In the genomic region with DNA sequence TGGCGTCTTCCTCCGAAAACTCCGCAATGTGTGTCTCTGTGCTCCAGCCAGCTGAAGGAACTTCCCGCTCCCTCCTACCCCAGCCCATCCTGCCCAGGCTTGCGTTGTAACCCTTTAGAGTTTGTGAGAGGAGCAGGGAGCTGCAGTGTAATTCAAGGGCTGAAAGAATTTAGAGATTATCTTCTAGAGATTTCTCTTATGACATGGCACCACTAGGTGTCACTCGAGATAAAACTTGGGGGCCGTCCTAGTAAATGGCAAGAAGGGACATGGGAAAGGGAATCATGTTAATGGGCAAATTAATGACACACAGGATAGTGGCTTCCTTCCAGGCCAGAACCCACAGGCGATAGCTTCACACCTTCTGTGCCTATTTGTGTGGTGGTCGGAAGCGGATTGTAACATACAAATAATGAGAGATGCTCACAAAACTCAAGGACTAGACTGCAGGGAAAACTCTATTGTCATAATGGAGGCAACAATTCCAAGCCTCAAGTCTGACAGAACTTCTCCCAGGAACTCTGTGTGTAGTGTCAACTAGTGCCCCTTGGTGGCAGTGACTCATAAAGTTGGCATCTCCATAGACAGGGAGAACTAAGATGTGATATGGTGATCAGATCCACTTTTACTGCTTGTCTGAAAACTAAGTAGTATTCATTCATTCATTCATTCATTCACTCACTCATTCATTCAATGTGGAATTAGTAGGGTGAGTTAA, we compare ENCODE assay signal across 8 mouse cellular contexts. TPM values are rescaled to one million over a fixed set of nuclear protein-coding genes. Genes with fewer than 3 reads are reported as not detected.
A peak's percentile ranks its signal among the peaks of the same experiment; 100 is the strongest.
DNase-seq lines count a peak whose midpoint lies in the region; ATAC-seq lines count a peak whose summit lies in the region.
"Had no signal": no experiment of that assay in that cellular context is flagged by ENCODE, and none has a peak within 500 bp of the region (broad histone marks: within the 10 kb centered on the region; RNA-seq: fewer than 3 reads in every experiment).

No protein-coding gene starts in this region.

- H3K36me3 ChIP-seq in neural tube, embryonic 15.5 days: no peaks in the 10 kb centered on the region
- H3K36me3 ChIP-seq in embryonic facial prominence, embryonic 13.5 days: no peaks in the 10 kb centered on the region
- no peaks in the 10 kb centered on the region for H3K36me3 ChIP-seq in splenic B cell, adult 2 months (ENCODE audit: control insufficient read depth, insufficient read depth, low read length, poor library complexity, severe bottlenecking)

- DNase-seq in neural tube, embryonic 10.5 days (ENCODE audit: extremely low spot score, low spot score): peak; percentile 16
- DNase-seq in brain, adult 2 months (ENCODE audit: low read depth, low spot score): peak; percentile 43
- DNase-seq in kidney, postnatal 14 days: peak; percentile 20
- peak; percentile 67 for DNase-seq in lung, postnatal 10 days
- peak; percentile 1 for DNase-seq in splenic B cell, adult 2 months (ENCODE audit: low read depth, low spot score)

- no peak overlapping the region for H3K9ac ChIP-seq in neural tube, embryonic 15.5 days (replicated peaks)
- H3K9ac ChIP-seq in embryonic facial prominence, embryonic 13.5 days: no peak overlapping the region

- no peak overlapping the region for H3K4me2 ChIP-seq in neural tube, embryonic 15.5 days
- peak overlapping the region; percentile 24; the same call in 1 of the 2 replicates for H3K4me2 ChIP-seq in embryonic facial prominence, embryonic 13.5 days

- H3K4me1 ChIP-seq in neural tube, embryonic 15.5 days: no peaks in the 10 kb centered on the region
- peaks cover 6% of the 10 kb centered on the region; the same call in 1 of the 2 replicates for H3K4me1 ChIP-seq in embryonic facial prominence, embryonic 13.5 days

- no peak overlapping the region for H3K4me3 ChIP-seq in neural tube, embryonic 15.5 days (replicated peaks)
- H3K4me3 ChIP-seq in embryonic facial prominence, embryonic 13.5 days: no peak overlapping the region

- no peaks in the 10 kb centered on the region for H3K27me3 ChIP-seq in neural tube, embryonic 15.5 days (replicated peaks)
- H3K27me3 ChIP-seq in embryonic facial prominence, embryonic 13.5 days: peaks cover 4% of the 10 kb centered on the region; the same call in 1 of the 2 replicates
- no peaks in the 10 kb centered on the region for H3K27me3 ChIP-seq in splenic B cell, adult 2 months (ENCODE audit: control insufficient read depth, insufficient read depth, low read length, poor library complexity, severe bottlenecking)

- 61% methylated on average over 10 of the region's 10 CpGs for WGBS in neural tube, embryonic 15.5 days
- WGBS in embryonic facial prominence, embryonic 13.5 days: 41% methylated on average over 10 of the region's 10 CpGs

- no peak overlapping the region for H3K27ac ChIP-seq in neural tube, embryonic 15.5 days (replicated peaks)
- H3K27ac ChIP-seq in embryonic facial prominence, embryonic 13.5 days: no peak overlapping the region

- H3K9me3 ChIP-seq in neural tube, embryonic 15.5 days (replicated peaks): no peaks in the 10 kb centered on the region
- no peaks in the 10 kb centered on the region for H3K9me3 ChIP-seq in embryonic facial prominence, embryonic 13.5 days

- no peak for ATAC-seq in neural tube, embryonic 15.5 days (ENCODE audit: low FRiP score)
- no peak for ATAC-seq in embryonic facial prominence, embryonic 13.5 days (ENCODE audit: insufficient number of reproducible peaks, insufficient read depth, low FRiP score, low TSS enrichment, low read depth)

RNA-seq across cellular contexts. Expression of a gene that starts 6.1 kb away (rescaled TPM):
- polyA plus RNA-seq in neural tube, embryonic 15.5 days (2015; fragmentation: Nextera tagmentation; extraction: Ambion mirVana): not detected in 2 replicates
- not detected in 2 replicates for polyA plus RNA-seq in embryonic facial prominence, embryonic 13.5 days (2015; fragmentation: Nextera tagmentation; extraction: Ambion mirVana)
- polyA plus RNA-seq: gonadal fat pad, adult 2 months had no signal

Comparison
In these comparisons a context has a peak if more than half of its experiments do, and no peak if none do; other contexts are left out.
1. DNase-seq: peak in every context shown above with its lines; median percentile 67 in lung, postnatal 10 days; 43 in brain, adult 2 months; 20 in kidney, postnatal 14 days; 16 in neural tube, embryonic 10.5 days; 1 in splenic B cell, adult 2 months.